Comparison of ENCODE assay signal across 23 mouse cellular contexts in genomic region chr19:3266136-3266535, GRCm38 (mm10). TPM values are rescaled to one million over a fixed set of nuclear protein-coding genes. Genes with fewer than 3 reads are reported as not detected.
DNase-seq lines count a peak whose midpoint lies in the region; ATAC-seq and TF ChIP-seq lines count a peak whose summit lies in the region.
"Had no signal": no experiment of that assay in that cellular context is flagged by ENCODE, and none has a peak within 500 bp of the region (broad histone marks: within the 10 kb centered on the region; RNA-seq: fewer than 3 reads in every experiment).

No protein-coding gene starts in this region.

- H3K9ac ChIP-seq in intestine, embryonic 16.5 days (ENCODE audit: low read depth, low read length): no peak overlapping the region
- H3K9ac ChIP-seq in intestine, postnatal 0 days (ENCODE audit: low read depth, low read length): no peak overlapping the region
- H3K9ac ChIP-seq: embryonic facial prominence, embryonic 13.5 days; hindbrain, embryonic 14.5 days; lung, embryonic 14.5 days; stomach, embryonic 15.5 days had no signal

- H3K4me3 ChIP-seq in intestine, embryonic 16.5 days (ENCODE audit: low read length): no peak overlapping the region
- no peak overlapping the region for H3K4me3 ChIP-seq in intestine, postnatal 0 days (ENCODE audit: low read depth, low read length)
- H3K4me3 ChIP-seq: embryonic facial prominence, embryonic 13.5 days; erythroblast, embryonic 14.5 days; gastrocnemius, adult 2 months; stomach, embryonic 15.5 days had no signal

- no peaks in the 10 kb centered on the region for H3K4me1 ChIP-seq in intestine, embryonic 16.5 days (ENCODE audit: control insufficient read depth, insufficient read depth, low read length)
- H3K4me1 ChIP-seq in intestine, postnatal 0 days (replicated peaks; ENCODE audit: control insufficient read depth, insufficient read depth, low read length): no peaks in the 10 kb centered on the region
- H3K4me1 ChIP-seq: embryonic facial prominence, embryonic 13.5 days; stomach, embryonic 15.5 days had no signal

- no peaks in the 10 kb centered on the region for H3K9me3 ChIP-seq in intestine, embryonic 16.5 days (ENCODE audit: control insufficient read depth, low read length)
- no peaks in the 10 kb centered on the region for H3K9me3 ChIP-seq in intestine, postnatal 0 days (ENCODE audit: control insufficient read depth)
- H3K9me3 ChIP-seq: embryonic facial prominence, embryonic 13.5 days; megakaryocyte, embryonic 14.5 days; stomach, embryonic 15.5 days had no signal

- ATAC-seq in intestine, embryonic 16.5 days: peak; percentile 15; the same call in 1 of the 2 replicates
- no peak for ATAC-seq in intestine, postnatal 0 days
- no peak for ATAC-seq in megakaryocyte-erythroid progenitor cell, adult 5-6 weeks (replicated peaks; ENCODE audit: low FRiP score, low TSS enrichment, poor library complexity, severe bottlenecking)
- ATAC-seq: forebrain, embryonic 14.5 days; inflammation-experienced regulatory T-cells, adult 6 months had no signal

- peaks cover 38% of the 10 kb centered on the region for H3K36me3 ChIP-seq in intestine, embryonic 16.5 days (ENCODE audit: control insufficient read depth, insufficient read depth, low read length)
- peaks cover 90% of the 10 kb centered on the region for H3K36me3 ChIP-seq in intestine, postnatal 0 days (ENCODE audit: control insufficient read depth, insufficient read depth)

- no peak for TF ChIP-seq CTCF in intestine, postnatal 0 days (IDR thresholded peaks at IDR 0.05; ENCODE audit: low read depth)

- H3K27me3 ChIP-seq in intestine, embryonic 16.5 days (replicated peaks; ENCODE audit: control insufficient read depth, insufficient read depth, low read length): no peaks in the 10 kb centered on the region
- no peaks in the 10 kb centered on the region for H3K27me3 ChIP-seq in intestine, postnatal 0 days (replicated peaks; ENCODE audit: control insufficient read depth, insufficient read depth, low read length)
- H3K27me3 ChIP-seq: embryonic facial prominence, embryonic 13.5 days; megakaryocyte, embryonic 14.5 days; stomach, embryonic 15.5 days had no signal

- 75% methylated on average over 5 of the region's 5 CpGs for WGBS in intestine, embryonic 16.5 days
- 74% methylated on average over 5 of the region's 5 CpGs for WGBS in intestine, postnatal 0 days

- no peak overlapping the region for H3K4me2 ChIP-seq in intestine, embryonic 16.5 days (ENCODE audit: low read depth, low read length)
- H3K4me2 ChIP-seq in intestine, postnatal 0 days (replicated peaks; ENCODE audit: low read depth): no peak overlapping the region
- H3K4me2 ChIP-seq: embryonic facial prominence, embryonic 13.5 days; hindbrain, embryonic 14.5 days; lung, embryonic 14.5 days; stomach, embryonic 15.5 days had no signal

- peak; percentile 0 to 15 for DNase-seq in adrenal gland, adult 18-20 months (ENCODE audit: low spot score in 2 of 2)
- no peak for DNase-seq in adrenal gland, postnatal 14 days
- peak; percentile 0 for DNase-seq in right cerebral cortex, adult 18-20 months
- DNase-seq in right cerebral cortex, postnatal 25 days: no peak
- peak; percentile 36 for DNase-seq in urinary bladder, postnatal 14 days (ENCODE audit: low spot score)
- DNase-seq: gastrocnemius, adult 2 months; heart, postnatal 4 days; left cerebral cortex, postnatal 4 days; lung, embryonic 14.5 days; lung, postnatal 36 days; midbrain, embryonic 14.5 days; thymus, postnatal 4 days had no signal

- H3K27ac ChIP-seq in intestine, embryonic 16.5 days (ENCODE audit: low read length): no peak overlapping the region
- H3K27ac ChIP-seq in intestine, postnatal 0 days (ENCODE audit: low read depth, low read length): no peak overlapping the region
- H3K27ac ChIP-seq: embryonic facial prominence, embryonic 13.5 days; gastrocnemius, adult 2 months; hindbrain, embryonic 14.5 days; kidney, postnatal 0 days; stomach, embryonic 15.5 days had no signal

RNA-seq across cellular contexts. Expression of gene Mrpl21, which starts 16.6 kb away (rescaled TPM):
- 10 to 100 TPM; 71.8 to 72.5 TPM for total RNA-seq in adrenal gland, adult 18-20 months (2021)
- total RNA-seq in adrenal gland, postnatal 14 days (2021): 82.6 and 91.7 TPM in 2 replicates
- 108 and 122 TPM in 2 replicates for polyA plus RNA-seq in intestine, embryonic 16.5 days (2015; fragmentation: Nextera tagmentation; extraction: Ambion mirVana)
- 69.1 and 75.1 TPM in 2 replicates for polyA plus RNA-seq in intestine, postnatal 0 days (2015; fragmentation: Nextera tagmentation; extraction: Ambion mirVana)
- total RNA-seq in megakaryocyte-erythroid progenitor cell, adult 5-6 weeks (2014; fragmentation: Nextera tagmentation): 91.3 and 114 TPM in 2 replicates
- total RNA-seq in megakaryocyte-erythroid progenitor cell, adult 5-6 weeks (2017): 118 and 166 TPM in 2 replicates

RNA-seq across cellular contexts. Expression of gene Ighmbp2, which starts 16.7 kb away (rescaled TPM):
- 1 to 10 TPM; 4.9 to 6.2 TPM for total RNA-seq in adrenal gland, adult 18-20 months (2021)
- total RNA-seq in adrenal gland, postnatal 14 days (2021): 5.7 and 6.8 TPM in 2 replicates
- 7.2 and 7.9 TPM in 2 replicates for polyA plus RNA-seq in intestine, embryonic 16.5 days (2015; fragmentation: Nextera tagmentation; extraction: Ambion mirVana)
- 3.2 and 3.7 TPM in 2 replicates for polyA plus RNA-seq in intestine, postnatal 0 days (2015; fragmentation: Nextera tagmentation; extraction: Ambion mirVana)
- 5.5 and 8.3 TPM in 2 replicates for total RNA-seq in megakaryocyte-erythroid progenitor cell, adult 5-6 weeks (2014; fragmentation: Nextera tagmentation)
- 7.3 and 7.9 TPM in 2 replicates for total RNA-seq in megakaryocyte-erythroid progenitor cell, adult 5-6 weeks (2017)

RNA-seq across cellular contexts. Expression of gene Cpt1a, which starts 56.0 kb away (rescaled TPM):
- 100 to 1,000 TPM; 135 to 368 TPM for total RNA-seq in adrenal gland, adult 18-20 months (2021)
- 274 and 315 TPM in 2 replicates for total RNA-seq in adrenal gland, postnatal 14 days (2021)
- 43.7 and 49.5 TPM in 2 replicates for polyA plus RNA-seq in intestine, embryonic 16.5 days (2015; fragmentation: Nextera tagmentation; extraction: Ambion mirVana)
- 104 and 105 TPM in 2 replicates for polyA plus RNA-seq in intestine, postnatal 0 days (2015; fragmentation: Nextera tagmentation; extraction: Ambion mirVana)
- total RNA-seq in megakaryocyte-erythroid progenitor cell, adult 5-6 weeks (2014; fragmentation: Nextera tagmentation): 33.3 and 51.4 TPM in 2 replicates
- 34.2 and 35.2 TPM in 2 replicates for total RNA-seq in megakaryocyte-erythroid progenitor cell, adult 5-6 weeks (2017)

Comparison
In these comparisons a context has a peak if more than half of its experiments do, and no peak if none do; other contexts are left out.
1. DNase-seq: peak in adrenal gland, adult 18-20 months (2 of 2), right cerebral cortex, adult 18-20 months (single experiment) and urinary bladder, postnatal 14 days (single experiment); none in adrenal gland, postnatal 14 days (single experiment) and right cerebral cortex, postnatal 25 days (single experiment).